Mouse (Mus musculus): ENCODE results near the gene Aes. TPM values are rescaled to one million over a fixed set of nuclear protein-coding genes. Genes with fewer than 3 reads are reported as not detected.

The Aes gene
- total and polyA plus RNA-seq, 3 experiments, result 182 to 1,535 (median 400) TPM

DNA sequence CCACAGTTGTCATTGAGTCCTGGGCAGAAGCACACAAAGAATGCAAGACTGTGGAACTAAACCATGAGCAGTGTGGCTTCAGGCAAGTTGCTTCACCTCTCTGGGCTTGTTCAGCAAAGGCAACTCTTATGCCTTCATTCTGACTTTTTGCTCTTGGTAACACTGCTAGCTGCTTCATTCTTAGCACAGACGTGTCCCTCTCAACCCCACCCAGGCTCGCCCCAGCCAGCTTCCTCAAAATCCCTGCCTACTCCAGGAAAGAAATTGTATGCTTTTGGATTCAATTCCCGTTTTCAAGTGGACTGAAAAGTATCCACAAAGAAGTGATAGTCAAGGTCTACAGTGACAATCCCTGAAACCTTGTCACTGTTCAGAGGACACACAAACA, 39.3 kb upstream of the Aes start:
- ATAC-seq (ENCODE audit: extremely low read depth, insufficient number of reproducible peaks, low FRiP score, poor library complexity, severe bottlenecking), result no peak
- peaks cover 77% of the 10 kb centered on the region for H3K4me1 ChIP-seq (ENCODE audit: insufficient read depth, low read depth, low read length)

DNA sequence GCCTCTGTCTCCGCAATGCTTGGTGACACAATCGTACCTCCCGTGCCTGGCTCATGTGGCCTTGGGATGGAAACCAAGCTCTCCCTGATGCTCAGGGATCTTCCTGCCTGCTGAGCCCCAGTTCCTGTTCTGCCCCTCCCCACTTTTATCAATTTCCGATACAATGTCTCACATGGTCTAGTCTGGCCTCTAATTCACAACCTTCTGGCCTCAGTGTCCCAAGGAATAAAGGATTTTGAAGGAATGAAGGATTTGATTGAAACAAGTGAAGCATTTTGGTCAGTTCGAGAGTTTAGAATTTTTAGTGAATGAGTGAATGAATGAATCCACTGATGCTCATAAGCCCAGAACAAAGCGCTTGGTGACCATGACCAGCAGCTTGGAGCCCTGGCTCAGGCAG, 36.1 kb upstream of the Aes start:
- ATAC-seq (ENCODE audit: extremely low read depth, insufficient number of reproducible peaks, low FRiP score, poor library complexity, severe bottlenecking) (no peak), DNase-seq (ENCODE audit: low spot score) (no peak)
- Histone ChIP-seq H3K4me1 (ENCODE audit: insufficient read depth, low read depth, low read length) (peaks cover 78% of the 10 kb centered on the region), H3K36me3 (replicated peaks) (peaks cover 44% of the 10 kb centered on the region), H3K4me3 (ENCODE audit: low read depth, low read length) (peak overlapping the region; percentile 73), H3K9me3 (replicated peaks) (no peaks in the 10 kb centered on the region), H3K27me3 (ENCODE audit: insufficient read depth, low read length) (no peaks in the 10 kb centered on the region)
- TF ChIP-seq GATA2 (IDR thresholded peaks at IDR 0.05; ENCODE audit: borderline replicate concordance, low read depth, low read length) (no peak), CTCF (IDR thresholded peaks at IDR 0.05; ENCODE audit: low read depth, low read length) (no peak), TAL1 (conservative IDR thresholded peaks at IDR 0.05; ENCODE audit: low read depth, low read length) (no peak), POLR2AphosphoS5 (IDR thresholded peaks at IDR 0.05; ENCODE audit: insufficient replicate concordance, low read depth, low read length) (no peak), GATA1 (IDR thresholded peaks at IDR 0.05; ENCODE audit: borderline replicate concordance, low read length) (no peak)

More for the DNA sequence above, 39.3 kb upstream of the Aes start:
- no peaks in the 10 kb centered on the region for H3K27me3 ChIP-seq (ENCODE audit: insufficient read depth, low read length)
- peaks cover 47% of the 10 kb centered on the region for H3K36me3 ChIP-seq (replicated peaks)
- DNase-seq (ENCODE audit: low spot score), result no peak
- no peak for TF ChIP-seq POLR2AphosphoS5 (IDR thresholded peaks at IDR 0.05; ENCODE audit: insufficient replicate concordance, low read depth, low read length)
- TF ChIP-seq GATA1 (IDR thresholded peaks at IDR 0.05; ENCODE audit: borderline replicate concordance, low read length), result no peak
- no peaks in the 10 kb centered on the region for H3K9me3 ChIP-seq (replicated peaks)
- H3K4me3 ChIP-seq (ENCODE audit: low read depth, low read length), result no peak overlapping the region; the same call in 1 of the 2 replicates

- TF ChIP-seq POLR2AphosphoS5 (IDR thresholded peaks at IDR 0.05; ENCODE audit: insufficient replicate concordance, low read depth, low read length) (no peak), GATA2 (IDR thresholded peaks at IDR 0.05; ENCODE audit: borderline replicate concordance, low read depth, low read length) (no peak), GATA1 (IDR thresholded peaks at IDR 0.05; ENCODE audit: borderline replicate concordance, low read length) (no peak), TAL1 (conservative IDR thresholded peaks at IDR 0.05; ENCODE audit: low read depth, low read length) (no peak), CTCF (IDR thresholded peaks at IDR 0.05; ENCODE audit: low read depth, low read length) (no peak)
- Histone ChIP-seq H3K27me3 (ENCODE audit: insufficient read depth, low read length) (no peaks in the 10 kb centered on the region), H3K4me3 (ENCODE audit: low read depth, low read length) (peak overlapping the region; percentile 73), H3K4me1 (ENCODE audit: insufficient read depth, low read depth, low read length) (peaks cover 75% of the 10 kb centered on the region), H3K9me3 (replicated peaks) (no peaks in the 10 kb centered on the region), H3K36me3 (replicated peaks) (peaks cover 46% of the 10 kb centered on the region)
- DNase-seq (ENCODE audit: low spot score) (no peak), ATAC-seq (ENCODE audit: extremely low read depth, insufficient number of reproducible peaks, low FRiP score, poor library complexity, severe bottlenecking) (no peak)
These were observed 35.7 kb upstream of the Aes start for GRCm38 (mm10) chr10:81523570-81523969.

GRCm38 (mm10) chr10:81524051-81524605, 35.2 kb upstream of the Aes start, which contains the start of gene Gna15:
TSS of gene Gna15 (minus strand) at chr10:81524225.
- Histone ChIP-seq H3K4me3 (ENCODE audit: low read depth, low read length) (peak within 1 kb of the TSS; percentile 73), H3K36me3 (replicated peaks) (peaks cover 51% of the 10 kb centered on the region), H3K9me3 (replicated peaks) (no peaks in the 10 kb centered on the region), H3K4me1 (ENCODE audit: insufficient read depth, low read depth, low read length) (peaks cover 71% of the 10 kb centered on the region), H3K27me3 (ENCODE audit: insufficient read depth, low read length) (no peaks in the 10 kb centered on the region)
- TF ChIP-seq POLR2AphosphoS5 (IDR thresholded peaks at IDR 0.05; ENCODE audit: insufficient replicate concordance, low read depth, low read length), result no peak
- TF ChIP-seq GATA1 (IDR thresholded peaks at IDR 0.05; ENCODE audit: borderline replicate concordance, low read length), result no peak
- TF ChIP-seq GATA2 (IDR thresholded peaks at IDR 0.05; ENCODE audit: borderline replicate concordance, low read depth, low read length), result no peak
- TF ChIP-seq CTCF (IDR thresholded peaks at IDR 0.05; ENCODE audit: low read depth, low read length), result no peak
- TF ChIP-seq TAL1 (conservative IDR thresholded peaks at IDR 0.05; ENCODE audit: low read depth, low read length), result no peak
- peak; percentile 69 for DNase-seq (ENCODE audit: low spot score)
- ATAC-seq (ENCODE audit: extremely low read depth, insufficient number of reproducible peaks, low FRiP score, poor library complexity, severe bottlenecking), result peak; percentile 47

GRCm38 (mm10) chr10:81525017-81525694, 34.1 kb upstream of the Aes start:
- DNase-seq (ENCODE audit: low spot score) (peak; percentile 82), ATAC-seq (ENCODE audit: extremely low read depth, insufficient number of reproducible peaks, low FRiP score, poor library complexity, severe bottlenecking) (peak; percentile 47)
- peaks cover 51% of the 10 kb centered on the region for H3K36me3 ChIP-seq (replicated peaks)
- peak overlapping the region; percentile 67; the same call in 1 of the 2 replicates for H3K4me3 ChIP-seq (ENCODE audit: low read depth, low read length)
- H3K27me3 ChIP-seq (ENCODE audit: insufficient read depth, low read length), result no peaks in the 10 kb centered on the region
- no peak for TF ChIP-seq POLR2AphosphoS5 (IDR thresholded peaks at IDR 0.05; ENCODE audit: insufficient replicate concordance, low read depth, low read length)
- no peak for TF ChIP-seq GATA1 (IDR thresholded peaks at IDR 0.05; ENCODE audit: borderline replicate concordance, low read length)
- TF ChIP-seq CTCF (IDR thresholded peaks at IDR 0.05; ENCODE audit: low read depth, low read length), result no peak
- TF ChIP-seq GATA2 (IDR thresholded peaks at IDR 0.05; ENCODE audit: borderline replicate concordance, low read depth, low read length), result no peak
- no peak for TF ChIP-seq TAL1 (conservative IDR thresholded peaks at IDR 0.05; ENCODE audit: low read depth, low read length)
- no peaks in the 10 kb centered on the region for H3K9me3 ChIP-seq (replicated peaks)
- H3K4me1 ChIP-seq (ENCODE audit: insufficient read depth, low read depth, low read length), result peaks cover 61% of the 10 kb centered on the region

GRCm38 (mm10) chr10:81526779-81527178, 32.5 kb upstream of the Aes start:
- no peak for ATAC-seq (ENCODE audit: extremely low read depth, insufficient number of reproducible peaks, low FRiP score, poor library complexity, severe bottlenecking)
- Histone ChIP-seq H3K4me1 (ENCODE audit: insufficient read depth, low read depth, low read length) (peaks cover 53% of the 10 kb centered on the region), H3K4me3 (ENCODE audit: low read depth, low read length) (no peak overlapping the region; the same call in 1 of the 2 replicates), H3K36me3 (replicated peaks) (peaks cover 52% of the 10 kb centered on the region), H3K27me3 (ENCODE audit: insufficient read depth, low read length) (no peaks in the 10 kb centered on the region), H3K9me3 (replicated peaks) (no peaks in the 10 kb centered on the region)
- peak; percentile 100 for TF ChIP-seq CTCF (IDR thresholded peaks at IDR 0.05; ENCODE audit: low read depth, low read length)
- TF ChIP-seq GATA1 (IDR thresholded peaks at IDR 0.05; ENCODE audit: borderline replicate concordance, low read length), result no peak
- DNase-seq (ENCODE audit: low spot score), result peak; percentile 62

Data from G1E (cell line).